Mouse (Mus musculus) gastrocnemius, postnatal 10 days (tissue): ENCODE results near the gene Hid1. TPM values are rescaled to one million over a fixed set of nuclear protein-coding genes. Genes with fewer than 3 reads are reported as not detected.
"Not testable (repeated sequence)": the region's sequence is repeated elsewhere in the genome, so short reads cannot be mapped to it uniquely, and the experiment has no call there.

Experiments
- DNase-seq: peaks from one replicate; pipeline ENCODE4 v3.0.0; 2021; ENCODE audit warnings: mixed read lengths
- long read RNA-seq, 2 experiments: library from polyadenylated mRNA; stranded (forward); transcript quantifications; one replicate each; pipeline ENCODE4 v2.0.0; 2021
- total RNA-seq, 2 experiments: library from RNA; stranded (reverse); gene quantifications; 2 replicates each; pipeline ENCODE4 v1.2.3; 2021

Gene Hid1
- total RNA-seq, result 1 to 10 TPM; 5.7 to 6.1 TPM
- long read RNA-seq, experiment 1, transcript Hid1-201 (19 exons, 3,236 nt), result major isoform, 6 of 12 reads
- long read RNA-seq, experiment 1, partial matches to known transcripts, result 4 of 12 reads
- long read RNA-seq, experiment 1, other reads (novel, unspliced or antisense), result 0 of 12 reads
- long read RNA-seq, experiment 2, partial matches to known transcripts, result 1 of 6 reads
- long read RNA-seq, experiment 2, other reads (novel, unspliced or antisense), result 1 of 6 reads

DNA sequence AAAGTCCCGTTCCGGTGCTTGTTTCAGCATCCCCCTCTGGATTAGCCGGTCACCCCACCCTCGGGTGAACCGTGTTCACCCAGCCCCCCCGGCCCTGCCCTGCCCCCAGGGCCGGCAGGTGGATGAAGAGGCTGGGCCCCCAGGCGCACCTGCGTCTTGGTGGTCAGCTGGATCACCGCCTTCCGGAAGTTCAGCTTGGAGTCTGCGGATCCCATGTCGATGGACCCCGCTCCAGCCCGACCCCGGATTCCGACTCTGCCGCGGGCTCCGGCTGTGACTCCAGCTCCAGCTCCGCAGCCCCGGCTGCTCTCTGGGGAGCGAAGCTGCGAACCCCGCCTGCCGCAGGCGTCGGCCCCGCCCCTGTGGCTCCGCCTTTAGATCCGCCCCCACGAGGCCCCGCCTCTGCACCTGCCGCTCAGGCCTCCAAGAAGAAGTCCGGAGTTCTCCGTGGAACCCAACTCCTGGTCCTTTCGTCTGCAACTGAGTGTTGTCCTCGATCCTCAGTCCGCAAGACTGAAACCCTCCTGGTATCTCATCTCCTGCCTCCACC, at the start of gene Hid1:
Hid1 (minus strand) TSS at position 362 of the 550 bp plus-strand sequence.
- DNase-seq, result peak; percentile 74

- no peak for DNase-seq
Observed at GRCm38 (mm10) chr11:115409556-115409955, 42.0 kb upstream of the Hid1 start.

GRCm38 (mm10) chr11:115408266-115408920, 40.8 kb upstream of the Hid1 start:
- DNase-seq, result no peak

- DNase-seq, result no peak
Observed at GRCm38 (mm10) chr11:115406858-115407401, 39.4 kb upstream of the Hid1 start.

DNA sequence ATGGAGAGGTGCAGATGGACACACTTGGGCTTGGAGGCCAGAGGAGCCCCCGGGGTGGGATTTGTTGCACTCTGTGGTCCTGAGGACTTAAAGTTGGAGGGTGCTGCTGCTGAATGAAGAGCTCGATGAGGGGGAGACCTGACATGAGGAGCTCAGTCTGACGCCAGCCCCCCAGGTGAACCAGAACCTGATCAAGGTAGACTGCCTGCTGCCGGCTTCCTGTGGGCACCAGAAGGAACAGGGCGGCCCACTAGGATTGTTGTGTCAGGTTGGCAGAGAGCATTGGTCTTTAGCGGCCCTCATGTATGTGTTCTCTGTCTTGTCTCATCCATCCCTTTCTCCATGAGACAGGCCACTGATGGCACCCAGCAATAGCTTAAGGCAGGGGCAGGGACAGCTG, 38.2 kb upstream of the Hid1 start:
- no peak for DNase-seq

DNA sequence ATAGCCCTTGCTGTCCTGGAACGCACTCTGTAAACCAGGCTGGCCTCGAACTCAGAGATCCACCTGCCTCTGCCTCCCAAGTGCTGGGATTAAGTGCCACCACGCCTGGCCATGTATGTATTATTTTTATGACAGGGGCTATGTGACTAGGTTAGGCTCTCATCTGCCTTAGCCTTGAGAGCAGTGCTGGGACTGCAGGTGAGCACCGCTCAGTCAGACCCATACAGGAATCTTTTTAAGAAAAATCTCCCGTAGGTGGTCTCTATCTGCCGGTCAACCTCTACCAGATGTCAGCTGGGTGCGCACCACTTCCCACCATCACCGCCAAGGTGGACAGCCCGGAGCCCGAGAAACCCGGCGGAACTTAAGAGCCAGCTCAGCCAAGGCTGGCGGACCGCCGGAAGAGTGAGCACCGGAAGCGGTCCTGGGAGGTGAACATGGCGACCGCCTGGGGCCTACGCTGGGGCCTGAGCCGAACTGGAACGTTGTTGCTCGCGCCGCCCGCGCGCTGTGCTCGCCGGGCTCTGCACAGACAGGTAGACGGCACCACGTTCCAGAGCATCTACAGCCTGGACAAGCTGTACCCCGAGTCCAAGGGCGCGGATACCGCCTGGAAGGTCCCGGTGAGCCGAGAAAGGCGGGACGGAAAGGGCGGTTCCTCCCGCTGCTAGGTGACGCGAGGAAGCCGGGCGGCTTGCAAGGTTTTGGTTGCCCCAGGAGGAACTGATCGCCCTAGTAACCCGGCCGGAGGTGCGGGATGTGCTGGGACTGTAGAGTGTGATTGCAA, 36.0 kb upstream of the Hid1 start, which contains the start of gene Mrpl58:
Mrpl58 (plus strand) TSS at position 415 of the 787 bp plus-strand sequence.
- DNase-seq, result peak; percentile 88

GRCm38 (mm10) chr11:115400630-115401391, 33.3 kb upstream of the Hid1 start:
- no peak for DNase-seq

- no peak for DNase-seq
Observed at GRCm38 (mm10) chr11:115400126-115400525, 32.6 kb upstream of the Hid1 start.

- no peak for DNase-seq
Observed at GRCm38 (mm10) chr11:115398085-115398484, 30.5 kb upstream of the Hid1 start.

DNA sequence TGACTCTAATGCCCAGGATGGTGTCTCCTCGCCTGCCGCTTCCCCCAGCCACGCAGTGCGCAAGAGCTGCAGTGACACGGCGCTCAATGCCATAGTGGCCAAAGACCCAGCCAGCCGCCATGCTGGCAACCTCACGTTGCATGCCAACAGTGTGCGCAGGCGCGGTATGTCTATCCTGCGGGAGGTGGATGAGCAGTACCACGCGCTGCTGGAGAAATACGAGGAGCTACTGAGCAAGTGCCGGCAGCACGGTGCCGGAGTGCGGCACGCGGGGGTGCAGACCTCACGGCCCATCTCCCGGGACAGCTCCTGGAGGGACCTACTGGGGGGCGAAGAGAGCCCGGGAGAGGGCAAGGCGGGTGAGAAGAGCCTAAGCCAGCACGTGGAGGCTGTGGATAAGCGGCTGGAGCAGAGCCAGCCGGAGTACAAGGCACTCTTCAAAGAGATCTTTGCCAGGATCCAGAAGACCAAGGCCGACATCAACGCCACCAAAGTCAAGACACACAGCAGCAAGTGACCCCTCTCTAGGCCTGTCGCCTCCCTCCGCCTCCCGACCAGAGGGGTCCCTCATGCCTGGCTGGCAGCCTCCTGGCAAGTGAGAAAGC, 26.3 kb upstream of the Hid1 start:
- DNase-seq, result no peak

- DNase-seq, result no peak
Observed at GRCm38 (mm10) chr11:115391358-115391757, 23.8 kb upstream of the Hid1 start.

DNA sequence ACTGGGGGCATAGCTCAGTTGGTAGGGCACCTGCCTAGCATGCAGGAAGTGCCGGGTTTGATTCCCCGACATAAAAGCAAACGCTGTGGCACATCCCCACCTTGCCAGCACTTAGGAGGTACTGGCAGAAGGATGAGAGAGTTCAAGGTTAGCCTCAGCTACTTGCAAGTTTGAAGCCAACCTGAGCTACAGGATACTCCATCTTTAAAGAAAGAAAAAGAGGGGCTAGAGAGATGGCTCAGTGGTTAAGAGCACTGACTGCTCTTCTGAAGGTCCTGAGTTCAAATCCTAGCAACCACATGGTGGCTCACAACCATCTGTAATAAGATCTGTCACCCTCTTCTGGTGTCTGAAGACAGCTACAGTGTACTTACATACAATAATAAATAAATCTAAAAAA, 19.3 kb upstream of the Hid1 start:
- DNase-seq, result not testable (repeated sequence)

GRCm38 (mm10) chr11:115384587-115384986, 17.0 kb upstream of the Hid1 start:
- DNase-seq, result no peak

- DNase-seq, result peak; percentile 51
Observed at GRCm38 (mm10) chr11:115383701-115384474, 16.3 kb upstream of the Hid1 start.

DNA sequence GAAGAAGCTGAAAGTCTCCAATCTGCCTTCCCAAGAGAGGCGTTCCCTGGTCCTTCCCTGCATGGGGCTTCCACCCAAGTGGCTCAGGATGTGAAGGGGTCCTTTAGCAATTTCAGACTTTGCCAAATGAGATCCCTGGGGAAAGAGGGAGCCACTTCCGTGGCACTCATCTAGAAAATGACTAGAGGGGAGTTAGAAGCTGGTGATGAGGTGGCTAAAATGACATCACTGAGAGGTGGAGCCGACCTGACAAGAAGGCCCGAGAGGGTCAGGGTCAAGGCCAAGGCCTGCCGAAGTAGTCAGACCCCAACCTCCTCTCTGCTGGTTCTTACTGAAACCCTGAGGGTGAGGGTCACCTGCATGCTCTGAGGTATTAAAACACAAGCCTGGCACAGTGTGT, 15.3 kb upstream of the Hid1 start:
- DNase-seq, result no peak

- peak; percentile 89 for DNase-seq
Observed at GRCm38 (mm10) chr11:115381743-115382539, 14.4 kb upstream of the Hid1 start, which contains the start of gene Cdr2l. Gene Cdr2l, plus strand, starts transcription at chr11:115381916.

DNA sequence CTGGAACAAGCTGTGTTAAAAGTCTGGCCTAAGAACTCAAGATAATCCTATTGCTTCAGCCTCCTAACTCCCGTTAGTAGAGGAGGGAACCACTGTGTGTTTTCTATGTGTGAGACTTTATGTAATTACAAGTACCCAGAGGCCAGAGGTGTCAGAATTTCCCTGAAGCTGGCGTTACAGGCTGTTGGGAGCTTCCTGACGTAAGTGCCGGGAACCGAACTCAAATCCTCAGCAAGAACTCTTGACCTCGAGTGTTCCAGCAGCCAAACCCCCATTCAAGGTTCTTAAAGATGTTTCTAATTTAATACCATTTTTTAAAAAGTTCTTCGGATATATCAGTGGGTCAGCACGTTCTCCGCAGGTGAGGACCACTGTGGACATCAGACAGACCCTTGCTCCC, 13.7 kb upstream of the Hid1 start:
- DNase-seq, result no peak

GRCm38 (mm10) chr11:115377854-115378253, 10.3 kb upstream of the Hid1 start:
- no peak for DNase-seq

- no peak for DNase-seq
Observed at GRCm38 (mm10) chr11:115377254-115377653, 9.7 kb upstream of the Hid1 start.

DNA sequence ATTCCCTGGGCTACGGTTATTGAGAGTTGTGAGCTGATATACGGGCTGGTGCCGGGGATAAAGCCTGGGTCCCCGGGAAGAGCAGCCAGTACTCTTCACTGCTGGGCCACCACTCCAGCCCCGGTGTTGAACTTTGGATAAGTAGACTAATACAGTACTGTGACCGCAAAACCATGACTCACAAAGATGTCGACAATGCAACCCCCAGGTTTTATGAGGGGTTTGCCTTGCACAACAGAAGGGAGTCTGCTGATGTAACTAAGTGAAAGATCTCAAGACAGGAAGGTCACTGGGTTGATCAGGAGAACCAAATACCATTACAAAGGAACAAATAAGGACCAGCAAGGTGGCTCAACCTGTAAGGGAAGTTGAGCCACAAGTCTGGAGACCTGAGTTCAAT, 9.2 kb upstream of the Hid1 start:
- DNase-seq, result no peak
